Mouse (Mus musculus): ENCODE results near the gene Olfr146. TPM values are rescaled to one million over a fixed set of nuclear protein-coding genes. Genes with fewer than 3 reads are reported as not detected.

The Olfr146 gene
- polyA plus RNA-seq (2015; fragmentation: Nextera tagmentation; extraction: Ambion mirVana), result not detected in 2 replicates

GRCm38 (mm10) chr9:39023277-39023676, at the start of gene Olfr146:
Gene Olfr146 (minus strand): TSS chr9:39023377.
- Histone ChIP-seq H3K4me3 (no peak within 1 kb of the TSS), H3K9ac (no peak within 1 kb of the TSS), H3K4me2 (no peak within 1 kb of the TSS), H3K36me3 (no peaks in the 10 kb centered on the region), H3K27ac (no peak within 1 kb of the TSS), H3K27me3 (no peaks in the 10 kb centered on the region), H3K4me1 (no peaks in the 10 kb centered on the region), H3K9me3 (no peaks in the 10 kb centered on the region)
- 75% methylated on average over 1 of the region's 1 CpGs for WGBS
- ATAC-seq (ENCODE audit: insufficient number of reproducible peaks, low FRiP score, low TSS enrichment, low read depth), result no peak

- WGBS, result 77% methylated on average over 1 of the region's 1 CpGs
- H3K36me3 ChIP-seq, result no peaks in the 10 kb centered on the region
- H3K27me3 ChIP-seq, result no peaks in the 10 kb centered on the region
- no peak within 1 kb of the TSS for H3K9ac ChIP-seq
- no peak within 1 kb of the TSS for H3K4me2 ChIP-seq
- no peak within 1 kb of the TSS for H3K4me3 ChIP-seq
- no peak within 1 kb of the TSS for H3K27ac ChIP-seq
- no peaks in the 10 kb centered on the region for H3K9me3 ChIP-seq
- H3K4me1 ChIP-seq, result no peaks in the 10 kb centered on the region
- no peak for ATAC-seq (ENCODE audit: insufficient number of reproducible peaks, low FRiP score, low TSS enrichment, low read depth)
Observed at GRCm38 (mm10) chr9:39064851-39065250, 41.7 kb upstream of the Olfr146 start, which contains the start of gene Olfr937. Gene Olfr937 (minus strand): TSS chr9:39064951.

- Histone ChIP-seq H3K36me3 (no peaks in the 10 kb centered on the region), H3K27ac (no peak within 1 kb of the TSS), H3K4me3 (no peak within 1 kb of the TSS), H3K4me1 (no peaks in the 10 kb centered on the region), H3K4me2 (no peak within 1 kb of the TSS), H3K9ac (no peak within 1 kb of the TSS), H3K27me3 (no peaks in the 10 kb centered on the region), H3K9me3 (no peaks in the 10 kb centered on the region)
- 62% methylated on average over 2 of the region's 2 CpGs for whole genome bisulfite sequencing
- no peak for ATAC-seq (ENCODE audit: insufficient number of reproducible peaks, low FRiP score, low TSS enrichment, low read depth)
Observed at GRCm38 (mm10) chr9:38999583-38999982, 23.6 kb downstream of the Olfr146 start, which contains the start of gene Olfr935. Gene Olfr935 (minus strand): TSS chr9:38999683.

GRCm38 (mm10) chr9:38988215-38988614, 35.0 kb downstream of the Olfr146 start, which contains the start of gene Olfr934:
Gene Olfr934 (minus strand): TSS chr9:38988315.
- H3K36me3 ChIP-seq, result no peaks in the 10 kb centered on the region
- H3K4me3 ChIP-seq, result no peak within 1 kb of the TSS
- H3K27me3 ChIP-seq, result no peaks in the 10 kb centered on the region
- no peak within 1 kb of the TSS for H3K9ac ChIP-seq
- H3K9me3 ChIP-seq, result no peaks in the 10 kb centered on the region
- no peak within 1 kb of the TSS for H3K4me2 ChIP-seq
- H3K4me1 ChIP-seq, result no peaks in the 10 kb centered on the region
- WGBS, result 87% methylated on average over 2 of the region's 2 CpGs
- H3K27ac ChIP-seq, result no peak within 1 kb of the TSS
- no peak for ATAC-seq (ENCODE audit: insufficient number of reproducible peaks, low FRiP score, low TSS enrichment, low read depth)

GRCm38 (mm10) chr9:38972013-38972412, 51.2 kb downstream of the Olfr146 start, which contains the start of gene Olfr933:
Gene Olfr933 (plus strand): TSS chr9:38972313.
- Histone ChIP-seq H3K27me3 (no peaks in the 10 kb centered on the region), H3K4me3 (no peak within 1 kb of the TSS), H3K4me1 (no peaks in the 10 kb centered on the region), H3K9me3 (no peaks in the 10 kb centered on the region), H3K9ac (no peak within 1 kb of the TSS), H3K27ac (no peak within 1 kb of the TSS), H3K36me3 (no peaks in the 10 kb centered on the region), H3K4me2 (no peak within 1 kb of the TSS)
- no peak for ATAC-seq (ENCODE audit: insufficient number of reproducible peaks, low FRiP score, low TSS enrichment, low read depth)
- 72% methylated on average over 4 of the region's 4 CpGs for WGBS

Small RNA genes lying within 50 kb of the gene (microRNA-seq; reads per million reads assigned to microRNA genes)
- gene Gm25529, result not detected

Other genes starting within 250 kb of the Olfr146 start
- gene Olfr922, start 208.8 kb downstream of the Olfr146 start, polyA plus RNA-seq (2015; fragmentation: Nextera tagmentation; extraction: Ambion mirVana), result not detected in 2 replicates
- not detected in 2 replicates for gene Olfr923, start 196.8 kb downstream of the Olfr146 start, polyA plus RNA-seq (2015; fragmentation: Nextera tagmentation; extraction: Ambion mirVana)
- gene Olfr924, start 178.9 kb downstream of the Olfr146 start, polyA plus RNA-seq (2015; fragmentation: Nextera tagmentation; extraction: Ambion mirVana), result not detected in 2 replicates
- gene Olfr26, start 168.3 kb downstream of the Olfr146 start, polyA plus RNA-seq (2015; fragmentation: Nextera tagmentation; extraction: Ambion mirVana), result not detected in 2 replicates
- not detected in 2 replicates for gene Olfr926, start 146.3 kb downstream of the Olfr146 start, polyA plus RNA-seq (2015; fragmentation: Nextera tagmentation; extraction: Ambion mirVana)
- gene Olfr930, start 93.6 kb downstream of the Olfr146 start, polyA plus RNA-seq (2015; fragmentation: Nextera tagmentation; extraction: Ambion mirVana), result not detected in 2 replicates
- not detected in 2 replicates for gene Olfr933, start 51.1 kb downstream of the Olfr146 start, polyA plus RNA-seq (2015; fragmentation: Nextera tagmentation; extraction: Ambion mirVana)
- not detected in 2 replicates for gene Olfr934, start 35.1 kb downstream of the Olfr146 start, polyA plus RNA-seq (2015; fragmentation: Nextera tagmentation; extraction: Ambion mirVana)
- gene Olfr935, start 23.7 kb downstream of the Olfr146 start, polyA plus RNA-seq (2015; fragmentation: Nextera tagmentation; extraction: Ambion mirVana), result not detected in 2 replicates
- gene Olfr937, start 41.6 kb upstream of the Olfr146 start, polyA plus RNA-seq (2015; fragmentation: Nextera tagmentation; extraction: Ambion mirVana), result not detected in 2 replicates
- gene Olfr938, start 55.5 kb upstream of the Olfr146 start, polyA plus RNA-seq (2015; fragmentation: Nextera tagmentation; extraction: Ambion mirVana), result not detected in 2 replicates
- gene Olfr27, start 104.8 kb upstream of the Olfr146 start, polyA plus RNA-seq (2015; fragmentation: Nextera tagmentation; extraction: Ambion mirVana), result not detected in 2 replicates
- not detected in 2 replicates for gene Olfr943, start 142.9 kb upstream of the Olfr146 start, polyA plus RNA-seq (2015; fragmentation: Nextera tagmentation; extraction: Ambion mirVana)
- not detected in 2 replicates for gene Olfr944, start 178.5 kb upstream of the Olfr146 start, polyA plus RNA-seq (2015; fragmentation: Nextera tagmentation; extraction: Ambion mirVana)
- not detected in 2 replicates for gene Olfr1537, start 226.6 kb upstream of the Olfr146 start, polyA plus RNA-seq (2015; fragmentation: Nextera tagmentation; extraction: Ambion mirVana)

Measured in limb, embryonic 15.5 days (tissue).